Mouse (Mus musculus) embryo, embryonic 10 days (tissue): ENCODE measurements at regions not wholly inside any gene's neighbourhood (a gene's known extent, or its start where the extent isn't known, plus 50 kb on each side); places are given as distances from the start of the nearest gene placed in this dataset.

ENCODE experiments used
- DNase-seq: peaks from one replicate; pipeline ENCODE4 v3.0.0-alpha.2; 2015; ENCODE audit warnings: low spot score

- DNase-seq: no peak
These were observed 188.4 kb downstream of the Phlda1 start for GRCm38 (mm10) chr10:111694227-111695200.

GRCm38 (mm10) chr10:111695918-111696760, 190.1 kb downstream of the Phlda1 start:
- no peak for DNase-seq

GRCm38 (mm10) chr10:111696987-111697386, 190.9 kb downstream of the Phlda1 start:
- DNase-seq: no peak

DNA sequence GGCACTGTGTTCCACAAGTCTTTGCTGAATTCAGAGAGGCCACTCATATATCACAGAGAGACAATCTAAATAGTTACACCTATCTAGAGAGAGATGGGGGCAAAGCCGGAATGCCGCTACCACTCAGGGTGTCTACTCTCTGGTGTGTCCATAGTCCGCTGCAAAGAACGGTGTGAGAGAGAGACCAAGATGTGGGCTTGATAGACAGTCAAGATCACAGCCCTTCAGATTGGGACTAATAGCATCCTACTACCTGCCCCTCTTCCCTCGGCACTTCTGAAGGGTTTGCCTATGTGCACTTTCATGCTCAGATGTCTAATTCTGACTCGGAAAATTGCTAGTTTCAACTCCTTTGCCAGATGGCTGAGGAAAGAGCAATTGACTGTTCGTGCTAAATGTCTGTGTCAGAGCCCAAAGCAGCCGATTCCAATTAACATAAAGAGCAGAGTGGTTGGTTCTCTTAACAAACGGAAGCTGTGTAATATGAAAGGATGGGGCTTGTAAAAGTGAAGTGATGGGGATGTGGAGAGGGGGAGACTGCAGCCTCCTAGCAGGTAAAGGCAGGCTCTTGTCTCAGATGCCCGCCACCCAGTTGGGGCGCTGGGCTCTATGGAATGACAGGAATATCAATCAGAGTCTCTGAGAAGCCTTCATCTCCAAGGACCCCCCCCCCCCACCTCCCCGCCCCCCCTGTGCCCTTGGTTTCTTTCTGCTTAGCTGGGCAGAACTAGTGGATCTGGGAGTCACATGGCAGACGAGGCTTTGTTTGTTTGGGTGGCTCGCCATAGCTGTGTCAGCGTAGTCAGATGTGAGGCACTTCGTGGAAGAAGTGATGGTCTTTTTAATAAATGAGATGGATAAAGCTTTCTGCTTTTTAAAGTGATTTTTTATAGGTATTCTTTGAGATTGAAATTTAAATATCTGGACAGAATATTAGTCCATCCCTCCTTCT, 193.7 kb downstream of the Phlda1 start:
- DNase-seq: peak; percentile 40

DNA sequence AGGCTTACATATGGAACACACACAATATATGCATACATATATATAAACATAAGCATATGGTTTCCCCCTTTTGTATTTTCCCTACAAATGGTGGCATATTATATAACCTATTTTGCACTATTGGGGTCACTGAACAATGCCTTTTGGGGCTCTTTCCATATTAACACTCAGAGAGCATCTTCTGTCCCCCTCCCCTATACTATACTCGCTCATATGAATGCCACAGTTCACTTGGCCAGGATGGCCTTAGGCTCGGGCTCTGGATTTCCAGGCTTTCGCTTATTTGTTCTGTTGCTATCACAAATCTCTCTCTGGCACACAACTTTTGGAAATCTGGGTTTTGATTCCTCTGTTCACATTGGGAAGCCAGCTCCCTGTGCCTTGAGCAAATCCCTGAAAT, 194.5 kb downstream of the Phlda1 start:
- no peak for DNase-seq

DNA sequence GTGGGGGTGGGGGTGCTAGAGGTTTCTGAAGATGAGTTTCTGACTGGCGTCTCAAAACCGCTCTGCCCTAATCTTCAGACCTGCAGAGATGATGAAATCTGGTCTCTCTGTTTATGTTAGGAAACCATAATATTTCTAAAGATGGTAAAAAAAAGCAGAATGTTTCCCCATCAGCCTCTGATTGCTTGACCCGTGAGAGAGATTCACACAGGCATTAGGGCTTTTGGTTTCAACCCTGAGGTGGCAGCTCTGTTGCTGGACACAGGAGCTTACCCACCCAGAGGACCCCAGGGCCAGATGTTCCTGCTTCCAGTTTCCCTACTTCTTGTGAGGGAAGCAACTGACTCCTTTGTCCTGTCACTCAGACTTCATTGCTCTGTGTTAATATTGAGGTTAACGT, 195.1 kb downstream of the Phlda1 start:
- DNase-seq: no peak

DNA sequence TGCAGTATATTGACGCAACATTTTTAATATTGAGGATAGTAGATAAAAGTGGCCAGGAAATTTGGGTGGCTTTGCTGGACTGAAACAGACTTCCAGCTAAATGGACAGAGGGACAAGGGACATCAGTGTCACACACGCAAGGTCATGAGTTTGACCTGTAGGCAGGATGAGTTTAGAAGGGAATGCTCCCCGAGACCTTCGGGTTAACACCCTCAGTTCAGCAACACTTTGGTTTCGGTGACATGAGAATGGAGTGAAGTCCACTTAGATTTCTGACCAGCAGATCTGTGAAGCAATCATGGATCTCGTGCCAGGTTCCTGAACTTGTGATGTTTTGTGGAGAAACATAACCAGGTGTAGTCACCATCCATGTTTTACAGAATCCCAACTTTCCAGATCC, 196.3 kb downstream of the Phlda1 start:
- DNase-seq: no peak

DNA sequence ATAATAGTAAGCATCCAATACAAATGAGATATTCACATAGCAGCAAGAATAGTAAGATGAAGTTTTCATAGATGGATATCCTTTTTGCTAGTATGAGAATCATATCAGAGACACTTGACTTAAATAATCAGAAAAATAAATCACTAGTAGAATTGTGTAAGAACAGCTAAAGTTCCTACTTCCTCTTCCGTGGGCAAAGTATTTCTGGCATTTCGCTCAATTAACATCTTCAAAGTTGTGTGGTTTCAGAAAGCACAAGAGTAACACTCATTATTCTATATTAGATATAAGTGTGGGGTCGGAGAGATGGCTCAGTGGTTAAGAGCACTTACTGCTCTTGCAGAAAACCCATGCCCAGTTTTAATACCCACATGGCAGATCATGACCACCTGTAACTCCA, 197.4 kb downstream of the Phlda1 start:
- DNase-seq: no peak

DNA sequence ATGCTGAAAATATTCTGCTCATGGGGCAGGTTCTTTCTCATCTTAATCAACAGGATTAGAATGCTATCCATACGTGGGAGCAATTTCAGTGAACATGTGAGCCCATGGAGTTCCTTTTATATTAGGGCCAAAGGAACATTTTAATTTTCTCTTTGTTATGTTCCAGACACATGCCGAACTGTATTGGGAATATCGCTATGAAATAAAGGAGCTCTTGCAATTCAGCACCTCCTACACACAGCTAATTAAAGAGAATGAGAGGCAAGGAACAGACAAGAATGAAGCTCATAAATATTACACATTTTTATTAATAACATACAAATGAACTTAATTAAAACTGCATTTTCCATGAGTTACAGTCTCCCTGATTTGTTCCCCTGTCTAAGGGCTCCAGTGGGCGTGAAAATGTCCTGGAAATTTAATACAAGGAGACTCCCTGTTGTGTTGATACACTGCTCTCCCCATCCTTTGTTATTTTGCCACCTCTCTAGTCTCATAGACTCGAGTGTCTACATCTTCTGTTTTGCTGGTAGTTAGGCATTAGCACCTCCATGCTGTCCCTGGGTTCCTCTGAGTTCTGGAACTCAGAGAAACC, 205.5 kb downstream of the Phlda1 start:
- DNase-seq: no peak

GRCm38 (mm10) chr10:111712991-111713390, 206.9 kb downstream of the Phlda1 start:
- no peak for DNase-seq

GRCm38 (mm10) chr10:111713676-111714075, 207.6 kb downstream of the Phlda1 start:
- no peak for DNase-seq

- no peak for DNase-seq
These were observed 209.1 kb downstream of the Phlda1 start for GRCm38 (mm10) chr10:111715172-111715571.

DNA sequence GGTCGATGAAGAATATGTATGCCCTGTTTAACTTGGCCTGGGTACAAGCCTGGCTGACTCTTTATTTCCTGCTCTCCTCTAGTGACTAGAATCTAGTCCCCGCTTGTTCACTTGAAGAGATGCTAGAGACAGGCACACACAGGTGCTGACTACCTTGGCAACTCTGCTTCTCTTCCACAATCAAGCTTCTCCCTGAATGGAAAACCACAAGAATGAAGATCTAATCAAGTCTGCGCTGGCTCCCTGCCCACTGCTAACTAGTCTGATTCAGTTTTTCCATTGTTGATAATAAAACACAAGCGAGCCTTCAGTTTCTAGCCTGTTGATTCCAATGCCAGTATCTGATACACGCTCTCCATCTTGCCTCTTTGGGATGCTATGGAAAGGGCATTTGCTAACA, 213.5 kb downstream of the Phlda1 start:
- no peak for DNase-seq

GRCm38 (mm10) chr10:111721068-111721467, 215.0 kb downstream of the Phlda1 start:
- no peak for DNase-seq

GRCm38 (mm10) chr10:111723885-111724284, 217.8 kb downstream of the Phlda1 start:
- DNase-seq: no peak

DNA sequence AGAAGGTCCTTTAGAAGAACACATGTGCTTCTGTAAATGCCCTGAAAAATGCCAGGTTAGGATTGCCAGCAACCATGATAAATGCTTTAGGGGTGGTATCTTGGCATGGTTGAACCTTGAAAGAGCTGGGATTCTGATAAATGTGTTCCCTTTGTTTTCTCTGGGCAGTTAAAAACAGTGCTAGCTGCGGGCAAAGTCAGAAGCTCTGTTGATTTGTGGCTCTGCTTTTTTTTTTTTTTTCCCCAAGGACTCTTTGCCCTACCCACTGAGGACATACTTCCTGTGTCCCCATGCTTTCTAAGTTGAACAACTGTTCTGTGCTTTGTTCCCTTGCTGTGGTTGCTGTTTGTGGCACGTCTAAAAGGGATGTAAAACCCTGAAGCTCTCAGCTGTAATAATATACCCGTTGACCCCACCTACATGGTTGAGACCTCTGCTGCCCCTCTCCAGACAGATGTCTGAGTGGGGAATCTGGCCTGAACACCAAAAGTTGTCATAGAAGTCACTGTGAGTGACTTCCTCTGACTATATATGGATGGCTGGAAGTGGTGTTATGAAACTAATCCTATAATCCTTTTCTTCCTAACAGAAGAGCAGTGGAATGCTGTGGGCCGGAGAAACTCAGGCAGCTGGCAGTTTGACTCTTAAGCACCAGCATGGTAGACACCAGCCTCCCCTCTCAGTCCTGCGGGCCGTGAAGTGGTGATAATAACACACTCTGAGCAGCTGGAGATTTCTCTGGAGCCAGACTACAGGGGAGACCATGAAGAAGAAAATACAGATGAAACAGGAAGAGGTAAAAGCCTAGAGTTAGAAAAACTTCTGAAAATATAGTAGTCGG, 218.7 kb downstream of the Phlda1 start:
- peak; percentile 52 for DNase-seq

GRCm38 (mm10) chr10:111736026-111736425, 229.9 kb downstream of the Phlda1 start:
- DNase-seq: no peak

DNA sequence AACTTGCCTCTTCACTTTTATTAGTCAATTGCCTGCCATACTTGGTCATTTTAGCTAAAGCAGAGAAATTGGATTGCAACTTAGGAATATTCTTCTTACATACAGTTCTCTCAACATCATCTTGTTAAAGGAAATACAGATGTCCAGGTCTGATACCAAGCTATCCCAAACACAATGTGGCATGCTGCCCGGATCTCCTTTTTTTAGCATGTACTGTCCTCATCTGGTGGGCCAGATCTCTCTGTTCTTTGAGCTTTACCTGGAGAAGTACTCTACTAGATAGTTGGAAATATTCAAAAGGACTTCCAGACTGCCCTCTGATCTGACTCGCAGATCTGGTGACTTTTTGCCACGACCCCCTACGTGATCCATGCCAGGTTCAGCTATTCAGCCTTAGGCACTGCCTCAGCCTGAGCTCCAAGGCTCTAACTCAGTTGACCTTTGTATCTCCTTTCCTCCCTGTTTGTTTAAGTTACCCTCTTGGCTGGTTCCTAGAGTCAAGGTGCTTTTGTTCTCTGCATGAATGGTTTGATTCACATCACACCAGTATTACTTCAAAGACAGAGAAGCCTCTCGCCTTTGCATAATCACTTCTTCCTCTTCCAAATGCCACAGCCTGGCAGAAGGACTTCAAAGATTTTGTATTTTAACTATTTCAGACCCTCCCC, 232.9 kb upstream of the Krr1 start:
- DNase-seq: peak; percentile 63

DNA sequence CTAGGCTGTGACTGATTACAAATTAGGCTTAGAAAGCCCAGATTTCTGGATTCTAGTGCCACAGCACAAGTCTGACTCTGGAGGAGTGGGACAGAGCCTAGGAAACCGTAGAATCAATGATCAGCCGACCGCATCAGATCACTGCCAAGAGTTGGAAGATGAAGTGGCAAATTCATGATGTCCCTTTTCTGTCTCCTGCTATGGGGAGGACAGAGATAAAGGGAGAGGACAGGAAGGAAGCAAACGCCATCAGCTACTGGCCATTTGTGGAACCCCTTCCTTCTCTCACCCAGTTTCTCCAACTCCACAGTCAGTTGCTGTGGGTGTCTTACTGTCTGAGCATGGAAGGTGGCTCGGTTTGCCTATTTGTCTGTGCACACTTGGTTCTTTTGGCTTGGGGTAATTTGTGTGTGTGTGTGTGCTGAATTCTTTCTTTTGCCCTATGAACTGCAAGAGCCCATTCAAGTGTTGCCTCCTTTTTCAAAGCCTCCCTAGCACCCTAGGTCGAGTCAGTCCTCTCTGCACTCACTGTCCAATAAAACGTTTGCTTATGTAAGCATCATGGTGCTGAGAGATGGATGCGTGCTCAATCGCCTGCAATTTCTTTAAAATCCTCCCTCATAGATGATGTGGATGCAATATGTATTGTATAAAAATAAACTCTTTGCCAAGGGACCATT, 231.7 kb upstream of the Krr1 start:
- DNase-seq: no peak
